Mouse (Mus musculus): ENCODE data around the gene Tex35. TPM values are rescaled to one million over a fixed set of nuclear protein-coding genes. Genes with fewer than 3 reads are reported as not detected.

The Tex35 gene
- polyA plus RNA-seq, 1 experiment from 2014 or later: not detected

DNA sequence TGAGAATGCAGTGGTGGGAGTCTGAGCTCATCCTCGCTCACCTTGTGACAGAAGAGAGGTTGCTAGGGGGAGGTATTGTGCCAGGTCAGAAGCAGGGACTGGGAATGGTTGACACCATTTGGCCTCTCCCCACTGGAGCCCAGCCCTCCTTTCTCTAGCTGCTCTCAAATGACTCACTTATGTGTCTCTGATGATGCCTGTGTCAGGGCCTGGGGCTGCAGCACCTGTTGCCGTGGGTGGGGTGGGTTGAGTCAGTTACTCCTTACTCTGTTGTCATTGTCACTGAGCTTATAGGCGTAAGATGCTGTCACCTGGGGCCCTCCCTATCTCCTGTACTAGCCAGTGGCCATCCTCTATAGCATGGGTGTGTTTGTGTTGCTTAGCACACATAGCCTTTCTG, 17.6 kb downstream of the Tex35 start:
- H3K4me2 ChIP-seq (ENCODE audit: low read depth, low read length): no peak overlapping the region
- ATAC-seq (ENCODE audit: low read depth): no peak
- H3K4me1 ChIP-seq (ENCODE audit: control insufficient read depth, insufficient read depth, low read length): no peaks in the 10 kb centered on the region
- no peak overlapping the region for H3K4me3 ChIP-seq (ENCODE audit: low read depth, low read length)
- H3K36me3 ChIP-seq (ENCODE audit: control insufficient read depth, insufficient read depth, low read length): no peaks in the 10 kb centered on the region
- WGBS: 89% methylated on average over 3 of the region's 3 CpGs
- no peak overlapping the region for H3K27ac ChIP-seq (ENCODE audit: low read depth, low read length)
- no peaks in the 10 kb centered on the region for H3K9me3 ChIP-seq (ENCODE audit: control insufficient read depth, low read length)
- H3K27me3 ChIP-seq (ENCODE audit: control insufficient read depth, insufficient read depth, low read length): no peaks in the 10 kb centered on the region
- H3K9ac ChIP-seq (replicated peaks; ENCODE audit: low read depth, low read length): no peak overlapping the region

- Histone ChIP-seq H3K9ac (replicated peaks; ENCODE audit: low read depth, low read length) (no peak overlapping the region; the same call in 1 of the 2 replicates), H3K4me1 (ENCODE audit: control insufficient read depth, insufficient read depth, low read length) (no peaks in the 10 kb centered on the region), H3K36me3 (ENCODE audit: control insufficient read depth, insufficient read depth, low read length) (no peaks in the 10 kb centered on the region), H3K4me2 (ENCODE audit: low read depth, low read length) (peak overlapping the region; percentile 51), H3K27me3 (ENCODE audit: control insufficient read depth, insufficient read depth, low read length) (no peaks in the 10 kb centered on the region), H3K4me3 (ENCODE audit: low read depth, low read length) (peak overlapping the region; percentile 33), H3K9me3 (ENCODE audit: control insufficient read depth, low read length) (no peaks in the 10 kb centered on the region), H3K27ac (ENCODE audit: low read depth, low read length) (no peak overlapping the region)
- 11% methylated on average over 25 of the region's 25 CpGs for WGBS
- ATAC-seq (ENCODE audit: low read depth): peak; percentile 36; the same call in 1 of the 2 replicates
Observed at GRCm38 (mm10) chr1:157086097-157086994, 22.1 kb downstream of the Tex35 start.

GRCm38 (mm10) chr1:157082931-157083330, 25.5 kb downstream of the Tex35 start:
- 94% methylated on average over 4 of the region's 4 CpGs for WGBS
- H3K4me2 ChIP-seq (ENCODE audit: low read depth, low read length): no peak overlapping the region
- ATAC-seq (ENCODE audit: low read depth): no peak
- no peak overlapping the region for H3K27ac ChIP-seq (ENCODE audit: low read depth, low read length)
- H3K4me1 ChIP-seq (ENCODE audit: control insufficient read depth, insufficient read depth, low read length): no peaks in the 10 kb centered on the region
- no peak overlapping the region for H3K9ac ChIP-seq (replicated peaks; ENCODE audit: low read depth, low read length)
- no peaks in the 10 kb centered on the region for H3K36me3 ChIP-seq (ENCODE audit: control insufficient read depth, insufficient read depth, low read length)
- no peaks in the 10 kb centered on the region for H3K9me3 ChIP-seq (ENCODE audit: control insufficient read depth, low read length)
- no peaks in the 10 kb centered on the region for H3K27me3 ChIP-seq (ENCODE audit: control insufficient read depth, insufficient read depth, low read length)
- no peak overlapping the region for H3K4me3 ChIP-seq (ENCODE audit: low read depth, low read length)

- H3K9me3 ChIP-seq (ENCODE audit: control insufficient read depth, low read length): no peaks in the 10 kb centered on the region
- no peak overlapping the region for H3K4me3 ChIP-seq (ENCODE audit: low read depth, low read length)
- no peaks in the 10 kb centered on the region for H3K36me3 ChIP-seq (ENCODE audit: control insufficient read depth, insufficient read depth, low read length)
- H3K4me1 ChIP-seq (ENCODE audit: control insufficient read depth, insufficient read depth, low read length): no peaks in the 10 kb centered on the region
- ATAC-seq (ENCODE audit: low read depth): no peak
- H3K27me3 ChIP-seq (ENCODE audit: control insufficient read depth, insufficient read depth, low read length): no peaks in the 10 kb centered on the region
- no peak overlapping the region for H3K27ac ChIP-seq (ENCODE audit: low read depth, low read length)
- WGBS: 62% methylated on average over 8 of the region's 8 CpGs
- H3K9ac ChIP-seq (replicated peaks; ENCODE audit: low read depth, low read length): no peak overlapping the region
- no peak overlapping the region for H3K4me2 ChIP-seq (ENCODE audit: low read depth, low read length)
Observed at GRCm38 (mm10) chr1:157081999-157082398, 26.5 kb downstream of the Tex35 start.

- Histone ChIP-seq H3K27ac (ENCODE audit: low read depth, low read length) (no peak overlapping the region), H3K36me3 (ENCODE audit: control insufficient read depth, insufficient read depth, low read length) (no peaks in the 10 kb centered on the region), H3K4me2 (ENCODE audit: low read depth, low read length) (no peak overlapping the region), H3K9ac (replicated peaks; ENCODE audit: low read depth, low read length) (no peak overlapping the region), H3K27me3 (ENCODE audit: control insufficient read depth, insufficient read depth, low read length) (no peaks in the 10 kb centered on the region), H3K4me3 (ENCODE audit: low read depth, low read length) (no peak overlapping the region), H3K4me1 (ENCODE audit: control insufficient read depth, insufficient read depth, low read length) (no peaks in the 10 kb centered on the region), H3K9me3 (ENCODE audit: control insufficient read depth, low read length) (no peaks in the 10 kb centered on the region)
- WGBS: 51% methylated on average over 15 of the region's 15 CpGs
- no peak for ATAC-seq (ENCODE audit: low read depth)
Observed at GRCm38 (mm10) chr1:157081076-157081804, 27.2 kb downstream of the Tex35 start.

DNA sequence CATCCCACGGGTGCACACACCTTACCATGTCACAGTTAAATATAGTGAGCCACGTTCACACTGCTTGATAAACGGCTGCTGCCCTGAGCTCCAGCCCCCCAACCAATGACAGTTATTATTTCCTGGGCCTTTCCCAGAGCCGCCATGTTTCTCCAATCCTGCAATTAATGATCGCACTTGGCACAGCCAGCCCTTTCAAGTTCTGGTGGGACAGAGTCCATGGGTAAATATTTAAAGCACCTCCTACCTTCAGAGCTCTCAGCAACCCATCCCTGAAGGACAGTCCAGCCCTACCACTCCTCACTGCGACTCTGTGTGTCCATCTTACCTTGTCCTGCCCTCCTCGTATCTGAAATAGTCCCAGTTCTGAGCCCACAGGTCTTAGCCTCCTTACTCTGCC, 28.4 kb downstream of the Tex35 start:
- ATAC-seq (ENCODE audit: low read depth): no peak
- 69% methylated on average over 7 of the region's 7 CpGs for WGBS
- no peak overlapping the region for H3K27ac ChIP-seq (ENCODE audit: low read depth, low read length)
- no peak overlapping the region for H3K4me2 ChIP-seq (ENCODE audit: low read depth, low read length)
- no peaks in the 10 kb centered on the region for H3K4me1 ChIP-seq (ENCODE audit: control insufficient read depth, insufficient read depth, low read length)
- H3K4me3 ChIP-seq (ENCODE audit: low read depth, low read length): no peak overlapping the region
- no peaks in the 10 kb centered on the region for H3K9me3 ChIP-seq (ENCODE audit: control insufficient read depth, low read length)
- H3K27me3 ChIP-seq (ENCODE audit: control insufficient read depth, insufficient read depth, low read length): no peaks in the 10 kb centered on the region
- no peak overlapping the region for H3K9ac ChIP-seq (replicated peaks; ENCODE audit: low read depth, low read length)
- no peaks in the 10 kb centered on the region for H3K36me3 ChIP-seq (ENCODE audit: control insufficient read depth, insufficient read depth, low read length)

GRCm38 (mm10) chr1:157079384-157080025, 29.0 kb downstream of the Tex35 start:
- H3K4me1 ChIP-seq (ENCODE audit: control insufficient read depth, insufficient read depth, low read length): no peaks in the 10 kb centered on the region
- ATAC-seq (ENCODE audit: low read depth): no peak
- no peaks in the 10 kb centered on the region for H3K9me3 ChIP-seq (ENCODE audit: control insufficient read depth, low read length)
- no peak overlapping the region for H3K4me3 ChIP-seq (ENCODE audit: low read depth, low read length)
- H3K27ac ChIP-seq (ENCODE audit: low read depth, low read length): no peak overlapping the region
- H3K27me3 ChIP-seq (ENCODE audit: control insufficient read depth, insufficient read depth, low read length): no peaks in the 10 kb centered on the region
- H3K4me2 ChIP-seq (ENCODE audit: low read depth, low read length): no peak overlapping the region
- H3K9ac ChIP-seq (replicated peaks; ENCODE audit: low read depth, low read length): no peak overlapping the region
- no peaks in the 10 kb centered on the region for H3K36me3 ChIP-seq (ENCODE audit: control insufficient read depth, insufficient read depth, low read length)
- 29% methylated on average over 11 of the region's 11 CpGs for WGBS

DNA sequence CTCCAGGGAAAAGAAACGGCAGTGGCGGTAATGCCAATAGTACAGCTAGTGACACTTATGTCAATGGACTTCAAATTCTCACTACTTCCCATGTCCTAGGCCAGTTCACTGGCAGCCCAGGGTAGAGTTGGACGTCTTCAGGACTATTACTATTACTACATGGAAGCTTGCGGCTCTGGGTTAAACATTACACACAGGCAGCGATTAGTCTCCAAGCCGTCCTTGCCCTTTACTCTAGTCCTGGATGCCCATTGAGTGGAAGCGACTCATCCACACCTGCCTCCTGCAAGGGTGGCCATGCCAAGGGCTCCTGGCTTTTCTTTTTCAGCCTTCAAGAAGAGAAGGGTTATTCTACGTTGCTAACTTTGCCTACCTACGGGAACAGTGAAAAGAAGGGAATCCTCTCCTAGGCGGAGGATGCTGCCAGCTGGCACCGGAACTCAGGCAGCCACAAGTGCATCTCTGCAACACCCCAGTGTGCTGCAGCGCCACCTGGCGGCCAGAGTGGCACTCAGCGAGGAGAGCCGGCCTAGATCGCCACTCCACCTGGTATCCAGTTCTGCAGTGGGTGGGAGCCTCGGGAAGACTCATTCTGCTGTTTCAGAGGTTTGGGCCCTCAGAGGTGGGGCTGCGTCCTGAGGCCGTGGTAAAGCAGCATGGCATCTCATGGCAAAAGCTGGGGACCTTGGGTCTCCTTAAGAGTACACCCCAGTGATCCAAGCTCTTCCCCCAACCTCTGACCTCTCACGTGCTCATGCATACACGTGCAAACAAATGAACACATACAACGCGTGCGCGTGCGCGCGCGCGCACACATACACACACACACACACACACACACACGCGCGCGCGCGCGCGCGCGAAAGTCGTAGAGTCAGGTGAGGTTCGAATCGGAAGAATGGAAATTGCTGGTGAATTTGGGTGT, 31.4 kb downstream of the Tex35 start:
- Histone ChIP-seq H3K4me2 (ENCODE audit: low read depth, low read length) (no peak overlapping the region), H3K36me3 (ENCODE audit: control insufficient read depth, insufficient read depth, low read length) (no peaks in the 10 kb centered on the region), H3K4me1 (ENCODE audit: control insufficient read depth, insufficient read depth, low read length) (no peaks in the 10 kb centered on the region), H3K27ac (ENCODE audit: low read depth, low read length) (no peak overlapping the region), H3K27me3 (ENCODE audit: control insufficient read depth, insufficient read depth, low read length) (no peaks in the 10 kb centered on the region), H3K4me3 (ENCODE audit: low read depth, low read length) (no peak overlapping the region), H3K9ac (replicated peaks; ENCODE audit: low read depth, low read length) (no peak overlapping the region), H3K9me3 (ENCODE audit: control insufficient read depth, low read length) (no peaks in the 10 kb centered on the region)
- ATAC-seq (ENCODE audit: low read depth): no peak
- 61% methylated on average over 43 of the region's 43 CpGs for WGBS

Measured in neural tube, embryonic 14.5 days (tissue).